Mouse (Mus musculus): ENCODE results near the gene Tex44.

GRCm38 (mm10) chr1:86409476-86409875 is 16.7 kb upstream of the Tex44 start:
- TF ChIP-seq CTCF (IDR thresholded peaks at IDR 0.05; ENCODE audit: low read depth), result no peak
- no peak for TF ChIP-seq EP300 (IDR thresholded peaks at IDR 0.05; ENCODE audit: low read depth)
